Comparison of ENCODE assay signal across 8 mouse cellular contexts in the genomic region with DNA sequence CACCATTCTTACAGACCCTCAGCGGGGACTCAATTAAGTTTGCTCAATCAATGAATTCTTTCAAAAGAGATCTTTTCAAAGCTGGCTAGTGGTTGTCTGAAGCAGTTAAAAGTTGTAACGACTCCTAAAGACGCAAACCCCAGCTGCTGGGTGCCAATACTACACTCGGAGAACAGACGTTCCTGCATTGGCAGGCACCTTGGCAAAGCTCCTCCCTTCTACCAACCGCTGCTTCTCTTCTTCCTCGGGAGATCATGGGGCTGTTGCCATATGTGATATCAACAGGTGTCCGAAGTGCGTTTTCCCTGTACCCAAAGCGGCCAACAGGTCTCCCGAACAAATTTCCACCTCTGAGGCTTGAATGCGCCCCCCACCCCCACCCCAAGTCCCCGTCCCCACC. TPM values are rescaled to one million over a fixed set of nuclear protein-coding genes. Genes with fewer than 3 reads are reported as not detected.
A peak's percentile ranks its signal among the peaks of the same experiment; 100 is the strongest.
DNase-seq lines count a peak whose midpoint lies in the region; ATAC-seq and TF ChIP-seq lines count a peak whose summit lies in the region.

No protein-coding gene starts in this region.

- peaks cover 27% of the 10 kb centered on the region for H3K27me3 ChIP-seq in lung, embryonic 15.5 days
- peaks cover 63% of the 10 kb centered on the region for H3K27me3 ChIP-seq in forebrain, embryonic 10.5 days (ENCODE audit: poor library complexity, severe bottlenecking)
- no peaks in the 10 kb centered on the region for H3K27me3 ChIP-seq in intestine, postnatal 0 days (replicated peaks; ENCODE audit: control insufficient read depth, insufficient read depth, low read length)
- H3K27me3 ChIP-seq in neural tube, embryonic 15.5 days (replicated peaks) = peaks cover 36% of the 10 kb centered on the region

- WGBS in lung, embryonic 15.5 days = 12% methylated on average over 13 of the region's 13 CpGs
- WGBS in forebrain, embryonic 10.5 days = 12% methylated on average over 13 of the region's 13 CpGs
- 8% methylated on average over 13 of the region's 13 CpGs for WGBS in intestine, postnatal 0 days
- WGBS in neural tube, embryonic 15.5 days = 8% methylated on average over 13 of the region's 13 CpGs

- no peak for DNase-seq in lung, postnatal 14 days
- DNase-seq in forebrain, embryonic 10.5 days (ENCODE audit: extremely low spot score, low spot score) = no peak
- DNase-seq in adrenal gland, adult 18-20 months (ENCODE audit: low spot score in 2 of 2) = no peak
- no peak for DNase-seq in adrenal gland, postnatal 25 days
- no peak for DNase-seq in layer of hippocampus, adult 9-10 months (ENCODE audit: low spot score)

- 0 out of 2 replicates have a peak overlapping the region, but pooled peaks have one; percentile 40 for H3K27ac ChIP-seq in lung, embryonic 15.5 days
- peak overlapping the region; percentile 84 for H3K27ac ChIP-seq in forebrain, embryonic 10.5 days
- H3K27ac ChIP-seq in intestine, postnatal 0 days (ENCODE audit: low read depth, low read length) = peak overlapping the region; percentile 94
- H3K27ac ChIP-seq in neural tube, embryonic 15.5 days (replicated peaks) = no peak overlapping the region

- no peak for TF ChIP-seq CTCF in intestine, postnatal 0 days (IDR thresholded peaks at IDR 0.05; ENCODE audit: low read depth)

- no peaks in the 10 kb centered on the region for H3K36me3 ChIP-seq in lung, embryonic 15.5 days
- H3K36me3 ChIP-seq in forebrain, embryonic 10.5 days (replicated peaks) = no peaks in the 10 kb centered on the region
- H3K36me3 ChIP-seq in intestine, postnatal 0 days (ENCODE audit: control insufficient read depth, insufficient read depth) = no peaks in the 10 kb centered on the region
- H3K36me3 ChIP-seq in neural tube, embryonic 15.5 days = no peaks in the 10 kb centered on the region

- no peaks in the 10 kb centered on the region for H3K9me3 ChIP-seq in lung, embryonic 15.5 days
- H3K9me3 ChIP-seq in forebrain, embryonic 10.5 days = no peaks in the 10 kb centered on the region
- no peaks in the 10 kb centered on the region for H3K9me3 ChIP-seq in intestine, postnatal 0 days (ENCODE audit: control insufficient read depth)
- no peaks in the 10 kb centered on the region for H3K9me3 ChIP-seq in neural tube, embryonic 15.5 days (replicated peaks)

- no peak for ATAC-seq in lung, embryonic 15.5 days (ENCODE audit: borderline replicate concordance, extremely low read depth, low FRiP score, low TSS enrichment)
- ATAC-seq in intestine, postnatal 0 days = peak; percentile 19; the same call in 1 of the 2 replicates
- peak; percentile 4; the same call in 1 of the 2 replicates for ATAC-seq in neural tube, embryonic 15.5 days (ENCODE audit: low FRiP score)

- H3K4me2 ChIP-seq in lung, embryonic 15.5 days = peak overlapping the region; percentile 93
- H3K4me2 ChIP-seq in intestine, postnatal 0 days (replicated peaks; ENCODE audit: low read depth) = peak overlapping the region; percentile 70
- H3K4me2 ChIP-seq in neural tube, embryonic 15.5 days = peak overlapping the region; percentile 96

- peak overlapping the region; percentile 53 for H3K4me3 ChIP-seq in lung, embryonic 15.5 days
- H3K4me3 ChIP-seq in forebrain, embryonic 10.5 days = peak overlapping the region; percentile 73
- H3K4me3 ChIP-seq in intestine, postnatal 0 days (ENCODE audit: low read depth, low read length) = peak overlapping the region; percentile 71
- peak overlapping the region; percentile 58 for H3K4me3 ChIP-seq in neural tube, embryonic 15.5 days (replicated peaks)

- peak overlapping the region; percentile 60 for H3K9ac ChIP-seq in lung, embryonic 15.5 days
- H3K9ac ChIP-seq in intestine, postnatal 0 days (ENCODE audit: low read depth, low read length) = peak overlapping the region; percentile 91
- peak overlapping the region; percentile 57; the same call in 1 of the 2 replicates for H3K9ac ChIP-seq in neural tube, embryonic 15.5 days (replicated peaks)

- peaks cover 20% of the 10 kb centered on the region for H3K4me1 ChIP-seq in lung, embryonic 15.5 days
- peaks cover 23% of the 10 kb centered on the region for H3K4me1 ChIP-seq in forebrain, embryonic 10.5 days
- H3K4me1 ChIP-seq in intestine, postnatal 0 days (replicated peaks; ENCODE audit: control insufficient read depth, insufficient read depth, low read length) = no peaks in the 10 kb centered on the region; the same call in 1 of the 2 replicates
- peaks cover 20% of the 10 kb centered on the region for H3K4me1 ChIP-seq in neural tube, embryonic 15.5 days

RNA-seq across cellular contexts. Expression of gene Spint2, which starts 0.9 kb away (rescaled TPM):
- polyA plus RNA-seq in lung, embryonic 15.5 days (2015; fragmentation: Nextera tagmentation; extraction: Ambion mirVana) = 325 and 332 TPM in 2 replicates
- 44.2 and 50.8 TPM in 2 replicates for polyA plus RNA-seq in forebrain, embryonic 10.5 days (2016; fragmentation: Nextera tagmentation; extraction: Ambion mirVana)
- 685 and 722 TPM in 2 replicates for polyA plus RNA-seq in intestine, postnatal 0 days (2015; fragmentation: Nextera tagmentation; extraction: Ambion mirVana)
- polyA plus RNA-seq in neural tube, embryonic 15.5 days (2015; fragmentation: Nextera tagmentation; extraction: Ambion mirVana) = 62.7 and 140 TPM in 2 replicates
- 10 to 100 TPM; 48.4 to 83.8 TPM for total RNA-seq in adrenal gland, adult 18-20 months (2021)
- total RNA-seq in adrenal gland, postnatal 25 days (2021) = 23.0 and 36.9 TPM in 2 replicates

RNA-seq across cellular contexts. Expression of gene Ppp1r14a, which starts 8.3 kb away (rescaled TPM):
- 148 and 159 TPM in 2 replicates for polyA plus RNA-seq in lung, embryonic 15.5 days (2015; fragmentation: Nextera tagmentation; extraction: Ambion mirVana)
- polyA plus RNA-seq in forebrain, embryonic 10.5 days (2016; fragmentation: Nextera tagmentation; extraction: Ambion mirVana) = 7.4 and 8.7 TPM in 2 replicates
- 35.2 and 37.0 TPM in 2 replicates for polyA plus RNA-seq in intestine, postnatal 0 days (2015; fragmentation: Nextera tagmentation; extraction: Ambion mirVana)
- 2.8 and 13.3 TPM in 2 replicates for polyA plus RNA-seq in neural tube, embryonic 15.5 days (2015; fragmentation: Nextera tagmentation; extraction: Ambion mirVana)
- 1 to 10 TPM; 4.8 TPM for total RNA-seq in adrenal gland, adult 18-20 months (2021)
- 5.5 and 6.7 TPM in 2 replicates for total RNA-seq in adrenal gland, postnatal 25 days (2021)

RNA-seq across cellular contexts. Expression of gene Dpf1, which starts 22.9 kb away (rescaled TPM):
- polyA plus RNA-seq in lung, embryonic 15.5 days (2015; fragmentation: Nextera tagmentation; extraction: Ambion mirVana) = 12.8 and 13.7 TPM in 2 replicates
- 39.1 and 42.7 TPM in 2 replicates for polyA plus RNA-seq in forebrain, embryonic 10.5 days (2016; fragmentation: Nextera tagmentation; extraction: Ambion mirVana)
- polyA plus RNA-seq in intestine, postnatal 0 days (2015; fragmentation: Nextera tagmentation; extraction: Ambion mirVana) = 1.7 TPM in 2 replicates
- 148 and 198 TPM in 2 replicates for polyA plus RNA-seq in neural tube, embryonic 15.5 days (2015; fragmentation: Nextera tagmentation; extraction: Ambion mirVana)
- total RNA-seq in adrenal gland, adult 18-20 months (2021) = 1 to 10 TPM; 1.8 to 4.5 TPM
- total RNA-seq in adrenal gland, postnatal 25 days (2021) = 0.95 and 1.6 TPM in 2 replicates

RNA-seq across cellular contexts. Expression of gene 2200002D01Rik, which starts 32.5 kb away (rescaled TPM):
- 13.1 and 14.4 TPM in 2 replicates for polyA plus RNA-seq in lung, embryonic 15.5 days (2015; fragmentation: Nextera tagmentation; extraction: Ambion mirVana)
- polyA plus RNA-seq in forebrain, embryonic 10.5 days (2016; fragmentation: Nextera tagmentation; extraction: Ambion mirVana) = 2.9 and 4.1 TPM in 2 replicates
- 836 and 862 TPM in 2 replicates for polyA plus RNA-seq in intestine, postnatal 0 days (2015; fragmentation: Nextera tagmentation; extraction: Ambion mirVana)
- polyA plus RNA-seq in neural tube, embryonic 15.5 days (2015; fragmentation: Nextera tagmentation; extraction: Ambion mirVana) = 1.4 and 12.8 TPM in 2 replicates
- total RNA-seq in adrenal gland, adult 18-20 months (2021) = 1 to 10 TPM; 1.8 to 2.8 TPM
- total RNA-seq in adrenal gland, postnatal 25 days (2021) = 0.86 and 2.0 TPM in 2 replicates

RNA-seq across cellular contexts. Expression of gene Yif1b, which starts 42.7 kb away (rescaled TPM):
- polyA plus RNA-seq in lung, embryonic 15.5 days (2015; fragmentation: Nextera tagmentation; extraction: Ambion mirVana) = 133 and 134 TPM in 2 replicates
- polyA plus RNA-seq in forebrain, embryonic 10.5 days (2016; fragmentation: Nextera tagmentation; extraction: Ambion mirVana) = 103 and 108 TPM in 2 replicates
- 40.6 and 41.7 TPM in 2 replicates for polyA plus RNA-seq in intestine, postnatal 0 days (2015; fragmentation: Nextera tagmentation; extraction: Ambion mirVana)
- polyA plus RNA-seq in neural tube, embryonic 15.5 days (2015; fragmentation: Nextera tagmentation; extraction: Ambion mirVana) = 112 and 113 TPM in 2 replicates
- total RNA-seq in adrenal gland, adult 18-20 months (2021) = 10 to 100 TPM; 45.5 to 64.9 TPM
- total RNA-seq in adrenal gland, postnatal 25 days (2021) = 43.6 and 49.3 TPM in 2 replicates
